Mouse (Mus musculus) bone marrow macrophage, adult 2 months (primary cell): ENCODE results near the gene Calhm5.

ENCODE experiments used
- CTCF ChIP-seq: IDR thresholded peaks from 2 replicates; pipeline ENCODE4 v1.5.1; 2012; ENCODE audit warnings: low read depth, mild to moderate bottlenecking, low read length, moderate library complexity
- POLR2A ChIP-seq: IDR thresholded peaks from 2 replicates; pipeline ENCODE4 v1.6.1; 2012; ENCODE audit warnings: mild to moderate bottlenecking, low read depth, low read length, borderline replicate concordance

DNA sequence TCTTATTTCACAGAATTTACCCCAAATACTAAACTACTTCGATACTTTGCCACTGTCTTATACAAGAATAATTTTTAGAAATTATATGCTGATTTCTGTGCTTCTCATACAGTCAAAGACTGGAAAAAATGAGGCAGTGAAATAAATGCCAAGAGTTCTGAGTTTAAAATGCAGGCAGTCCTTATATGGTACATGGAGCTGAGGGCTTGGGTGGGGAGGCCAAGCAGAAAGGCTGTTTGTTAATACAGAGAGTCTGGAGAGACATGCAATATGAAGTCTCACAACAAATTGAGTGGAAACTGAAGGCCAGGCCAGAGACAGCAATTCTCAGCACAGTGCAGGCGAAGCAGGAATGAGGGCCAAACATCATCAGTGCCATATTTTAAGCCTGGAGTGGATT lies 7.8 kb downstream of the Calhm5 start:
- TF ChIP-seq CTCF (no peak), POLR2A (no peak)
